Mouse (Mus musculus): ENCODE measurements around the gene Brca1. TPM values are rescaled to one million over a fixed set of nuclear protein-coding genes. Genes with fewer than 3 reads are reported as not detected.
"Not testable (repeated sequence)": the region's sequence is repeated elsewhere in the genome, so short reads cannot be mapped to it uniquely, and the experiment has no call there.

Gene Brca1
- total RNA-seq, 2 experiments from 2014 or later, result 10.6 to 10.9 TPM

- DNase-seq, result no peak
Measured at GRCm38 (mm10) chr11:101468731-101469130, 83.0 kb downstream of the Brca1 start.

- DNase-seq, result no peak
Measured at GRCm38 (mm10) chr11:101468263-101468688, 83.5 kb downstream of the Brca1 start.

GRCm38 (mm10) chr11:101467477-101468262, 84.1 kb downstream of the Brca1 start:
- DNase-seq, result peak; percentile 72

- not testable (repeated sequence) for DNase-seq
Measured at GRCm38 (mm10) chr11:101466552-101466950, 85.2 kb downstream of the Brca1 start.

GRCm38 (mm10) chr11:101465869-101466551, 85.7 kb downstream of the Brca1 start, which contains the start of gene Vat1:
TSS of gene Vat1 (minus strand) at chr11:101466230.
- peak; percentile 76 for DNase-seq

- peak; percentile 77 for DNase-seq
Measured at GRCm38 (mm10) chr11:101465101-101465868, 86.5 kb downstream of the Brca1 start.

GRCm38 (mm10) chr11:101464211-101465100, 87.3 kb downstream of the Brca1 start, which contains the start of gene Rnd2:
TSS of gene Rnd2 (plus strand) at chr11:101464999.
- no peak for DNase-seq

- no peak for DNase-seq
Measured at GRCm38 (mm10) chr11:101462583-101463440, 88.9 kb downstream of the Brca1 start.

- no peak for DNase-seq
Measured at GRCm38 (mm10) chr11:101462141-101462540, 89.6 kb downstream of the Brca1 start.

- no peak for DNase-seq
Measured at GRCm38 (mm10) chr11:101460321-101460720, 91.4 kb downstream of the Brca1 start.

GRCm38 (mm10) chr11:101459716-101460115, 92.0 kb downstream of the Brca1 start:
- DNase-seq, result no peak

GRCm38 (mm10) chr11:101458217-101458616, 93.5 kb downstream of the Brca1 start:
- no peak for DNase-seq

GRCm38 (mm10) chr11:101457631-101458030, 94.1 kb downstream of the Brca1 start:
- DNase-seq, result no peak

- DNase-seq, result no peak
Measured at GRCm38 (mm10) chr11:101455627-101456026, 96.1 kb downstream of the Brca1 start.

- no peak for DNase-seq
Measured at GRCm38 (mm10) chr11:101454702-101455101, 97.1 kb downstream of the Brca1 start.

GRCm38 (mm10) chr11:101452093-101452774, 99.5 kb downstream of the Brca1 start:
- DNase-seq, result no peak

- DNase-seq, result no peak
Measured at GRCm38 (mm10) chr11:101451536-101451935, 100.2 kb downstream of the Brca1 start.

- DNase-seq, result no peak
Measured at GRCm38 (mm10) chr11:101450394-101450793, 101.4 kb downstream of the Brca1 start.

- not testable (repeated sequence) for DNase-seq
Measured at GRCm38 (mm10) chr11:101449596-101449995, 102.2 kb downstream of the Brca1 start.

GRCm38 (mm10) chr11:101448899-101449298, 102.9 kb downstream of the Brca1 start:
- DNase-seq, result no peak

Measured in heart, postnatal 4 days (tissue).